Mouse (Mus musculus): ENCODE measurements around the gene Tyw1. TPM values are rescaled to one million over a fixed set of nuclear protein-coding genes. Genes with fewer than 3 reads are reported as not detected.
A peak's percentile ranks its signal among the peaks of the same experiment; 100 is the strongest.

Tyw1 gene
- total and polyA plus RNA-seq, 2 experiments from 2014 or later = 17.6 to 20.5 TPM

DNA sequence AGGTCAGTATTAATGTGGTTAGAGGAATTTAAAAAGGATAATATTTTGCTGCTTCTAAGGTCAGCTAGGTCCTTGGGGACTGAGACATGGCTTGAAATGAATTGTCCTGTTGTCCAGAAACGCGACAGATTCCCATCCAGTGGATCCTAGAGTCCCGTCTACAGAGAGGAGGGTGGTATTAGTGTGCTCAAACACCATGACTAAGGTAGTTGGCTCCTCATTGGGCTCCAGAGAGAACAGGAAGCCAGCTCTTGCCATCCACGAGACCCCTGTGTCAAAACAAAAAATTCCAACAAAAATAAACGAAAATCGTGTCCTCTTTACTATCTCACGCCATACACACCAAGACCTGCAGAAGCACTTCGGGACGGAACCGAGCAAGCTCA is 33.7 kb upstream of the Tyw1 start:
- Histone ChIP-seq H3K27ac (peak overlapping the region; percentile 83), H3K27me3 (ENCODE audit: insufficient read depth, low read length) (no peaks in the 10 kb centered on the region), H3K4me3 (ENCODE audit: low read length) (peak overlapping the region; percentile 99), H3K9me3 (ENCODE audit: low read length) (no peaks in the 10 kb centered on the region), H3K4me1 (ENCODE audit: insufficient read depth, low read length) (no peaks in the 10 kb centered on the region; the same call in 1 of the 2 replicates), H3K9ac (replicated peaks; ENCODE audit: low read length) (peak overlapping the region; percentile 97), H3K4me2 (ENCODE audit: low read depth, low read length) (peak overlapping the region; percentile 67), H3K36me3 (ENCODE audit: insufficient read depth, low read length) (no peaks in the 10 kb centered on the region)
- ATAC-seq (peak; percentile 67), DNase-seq (ENCODE audit: low spot score) (no peak)
- 1% methylated on average over 10 of the region's 10 CpGs for WGBS
- no peak for TF ChIP-seq CTCF (IDR thresholded peaks at IDR 0.05; ENCODE audit: low read depth)

GRCm38 (mm10) chr5:130222146-130223004 is 33.0 kb upstream of the Tyw1 start:
- under 1% methylated on average over 86 of the region's 88 CpGs for WGBS
- ATAC-seq (peak; percentile 85), DNase-seq (ENCODE audit: low spot score) (peak; percentile 94)
- Histone ChIP-seq H3K9ac (replicated peaks; ENCODE audit: low read length) (peak overlapping the region; percentile 97), H3K9me3 (ENCODE audit: low read length) (no peaks in the 10 kb centered on the region), H3K4me3 (ENCODE audit: low read length) (peak overlapping the region; percentile 99), H3K27ac (peak overlapping the region; percentile 83), H3K4me2 (ENCODE audit: low read depth, low read length) (peak overlapping the region; percentile 67), H3K36me3 (ENCODE audit: insufficient read depth, low read length) (no peaks in the 10 kb centered on the region), H3K27me3 (ENCODE audit: insufficient read depth, low read length) (no peaks in the 10 kb centered on the region), H3K4me1 (ENCODE audit: insufficient read depth, low read length) (no peaks in the 10 kb centered on the region; the same call in 1 of the 2 replicates)
- peak; percentile 64 for TF ChIP-seq CTCF (IDR thresholded peaks at IDR 0.05; ENCODE audit: low read depth)

GRCm38 (mm10) chr5:130226790-130227189 is 28.6 kb upstream of the Tyw1 start:
- Histone ChIP-seq H3K36me3 (ENCODE audit: insufficient read depth, low read length) (peaks cover 7% of the 10 kb centered on the region), H3K9me3 (ENCODE audit: low read length) (no peaks in the 10 kb centered on the region), H3K9ac (replicated peaks; ENCODE audit: low read length) (no peak overlapping the region), H3K4me2 (ENCODE audit: low read depth, low read length) (no peak overlapping the region), H3K27ac (no peak overlapping the region), H3K4me1 (ENCODE audit: insufficient read depth, low read length) (no peaks in the 10 kb centered on the region; the same call in 1 of the 2 replicates), H3K27me3 (ENCODE audit: insufficient read depth, low read length) (no peaks in the 10 kb centered on the region), H3K4me3 (ENCODE audit: low read length) (no peak overlapping the region)
- WGBS = 95% methylated on average over 3 of the region's 3 CpGs
- DNase-seq (ENCODE audit: low spot score) = no peak
- ATAC-seq = no peak
- TF ChIP-seq CTCF (IDR thresholded peaks at IDR 0.05; ENCODE audit: low read depth) = no peak

DNA sequence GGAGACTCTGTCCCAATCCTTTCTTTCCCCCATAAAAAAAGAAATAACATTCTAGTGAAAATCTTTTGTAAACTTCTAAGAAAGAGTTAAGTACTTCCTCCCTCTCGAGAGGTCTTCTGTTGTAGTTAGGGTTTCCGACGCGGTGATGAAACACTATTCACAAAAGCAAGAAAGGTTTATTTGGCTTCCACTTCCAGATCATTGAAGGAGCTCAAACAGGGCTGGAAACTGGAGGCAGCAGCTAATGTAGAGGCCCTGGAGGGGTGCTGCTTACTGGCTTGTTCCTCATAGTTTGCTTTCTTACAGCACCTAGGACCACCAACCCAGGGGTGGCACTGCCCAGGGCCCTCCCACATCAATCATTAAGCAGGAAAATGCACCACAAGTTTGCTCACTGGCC is 27.3 kb upstream of the Tyw1 start:
- Histone ChIP-seq H3K27ac (no peak overlapping the region), H3K4me1 (ENCODE audit: insufficient read depth, low read length) (no peaks in the 10 kb centered on the region; the same call in 1 of the 2 replicates), H3K9me3 (ENCODE audit: low read length) (no peaks in the 10 kb centered on the region), H3K9ac (replicated peaks; ENCODE audit: low read length) (no peak overlapping the region), H3K36me3 (ENCODE audit: insufficient read depth, low read length) (peaks cover 20% of the 10 kb centered on the region), H3K4me2 (ENCODE audit: low read depth, low read length) (no peak overlapping the region), H3K4me3 (ENCODE audit: low read length) (no peak overlapping the region), H3K27me3 (ENCODE audit: insufficient read depth, low read length) (no peaks in the 10 kb centered on the region)
- DNase-seq (ENCODE audit: low spot score) (no peak), ATAC-seq (no peak)
- no peak for TF ChIP-seq CTCF (IDR thresholded peaks at IDR 0.05; ENCODE audit: low read depth)
- WGBS = 70% methylated on average over 4 of the region's 4 CpGs

GRCm38 (mm10) chr5:130236302-130236701 is 19.1 kb upstream of the Tyw1 start:
- DNase-seq (ENCODE audit: low spot score) (no peak), ATAC-seq (no peak)
- Histone ChIP-seq H3K36me3 (ENCODE audit: insufficient read depth, low read length) (peaks cover 77% of the 10 kb centered on the region), H3K27ac (no peak overlapping the region), H3K9ac (replicated peaks; ENCODE audit: low read length) (no peak overlapping the region), H3K4me1 (ENCODE audit: insufficient read depth, low read length) (no peaks in the 10 kb centered on the region), H3K4me3 (ENCODE audit: low read length) (no peak overlapping the region), H3K9me3 (ENCODE audit: low read length) (no peaks in the 10 kb centered on the region), H3K4me2 (ENCODE audit: low read depth, low read length) (no peak overlapping the region), H3K27me3 (ENCODE audit: insufficient read depth, low read length) (no peaks in the 10 kb centered on the region)
- WGBS = 96% methylated on average over 8 of the region's 8 CpGs
- no peak for TF ChIP-seq CTCF (IDR thresholded peaks at IDR 0.05; ENCODE audit: low read depth)

DNA sequence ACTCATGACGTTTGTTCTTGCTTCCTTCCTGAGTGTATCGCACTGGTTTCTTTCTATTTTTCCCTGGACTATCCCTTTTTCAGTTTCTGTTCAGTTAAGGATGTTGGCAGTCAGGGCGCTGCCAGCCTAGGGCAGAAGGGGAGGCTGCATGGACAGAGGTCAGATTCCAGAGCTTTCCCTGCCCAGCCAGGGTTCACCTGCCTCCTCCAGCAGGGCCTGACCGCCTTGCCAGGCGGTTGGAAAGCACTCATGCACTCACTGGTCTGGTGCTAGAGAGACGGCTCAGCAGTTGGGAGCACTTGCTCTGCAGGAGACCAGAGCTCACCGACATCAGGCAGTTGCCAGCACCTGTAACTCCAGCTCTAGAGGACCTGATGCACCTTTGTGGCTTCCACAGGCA is 16.2 kb upstream of the Tyw1 start:
- peaks cover 64% of the 10 kb centered on the region for H3K36me3 ChIP-seq (ENCODE audit: insufficient read depth, low read length)
- ATAC-seq = no peak
- no peaks in the 10 kb centered on the region for H3K9me3 ChIP-seq (ENCODE audit: low read length)
- no peaks in the 10 kb centered on the region for H3K27me3 ChIP-seq (ENCODE audit: insufficient read depth, low read length)
- H3K9ac ChIP-seq (replicated peaks; ENCODE audit: low read length) = no peak overlapping the region
- no peak overlapping the region for H3K27ac ChIP-seq
- no peak overlapping the region for H3K4me3 ChIP-seq (ENCODE audit: low read length)
- no peak overlapping the region for H3K4me2 ChIP-seq (ENCODE audit: low read depth, low read length)
- DNase-seq (ENCODE audit: low spot score) = no peak
- 88% methylated on average over 7 of the region's 7 CpGs for whole genome bisulfite sequencing
- TF ChIP-seq CTCF (IDR thresholded peaks at IDR 0.05; ENCODE audit: low read depth) = no peak
- no peaks in the 10 kb centered on the region for H3K4me1 ChIP-seq (ENCODE audit: insufficient read depth, low read length)

- H3K4me3 ChIP-seq (ENCODE audit: low read length) = no peak overlapping the region
- H3K4me1 ChIP-seq (ENCODE audit: insufficient read depth, low read length) = no peaks in the 10 kb centered on the region
- peaks cover 63% of the 10 kb centered on the region for H3K36me3 ChIP-seq (ENCODE audit: insufficient read depth, low read length)
- H3K27me3 ChIP-seq (ENCODE audit: insufficient read depth, low read length) = no peaks in the 10 kb centered on the region
- no peak overlapping the region for H3K9ac ChIP-seq (replicated peaks; ENCODE audit: low read length)
- TF ChIP-seq CTCF (IDR thresholded peaks at IDR 0.05; ENCODE audit: low read depth) = no peak
- 98% methylated on average over 2 of the region's 2 CpGs for WGBS
- DNase-seq (ENCODE audit: low spot score) = no peak
- no peaks in the 10 kb centered on the region for H3K9me3 ChIP-seq (ENCODE audit: low read length)
- no peak for ATAC-seq
- no peak overlapping the region for H3K27ac ChIP-seq
- no peak overlapping the region for H3K4me2 ChIP-seq (ENCODE audit: low read depth, low read length)
Observed at GRCm38 (mm10) chr5:130239856-130240255, 15.6 kb upstream of the Tyw1 start.

Measured in hindbrain, postnatal 0 days (tissue).